Mouse (Mus musculus): ENCODE data around the gene Cryge.

DNA sequence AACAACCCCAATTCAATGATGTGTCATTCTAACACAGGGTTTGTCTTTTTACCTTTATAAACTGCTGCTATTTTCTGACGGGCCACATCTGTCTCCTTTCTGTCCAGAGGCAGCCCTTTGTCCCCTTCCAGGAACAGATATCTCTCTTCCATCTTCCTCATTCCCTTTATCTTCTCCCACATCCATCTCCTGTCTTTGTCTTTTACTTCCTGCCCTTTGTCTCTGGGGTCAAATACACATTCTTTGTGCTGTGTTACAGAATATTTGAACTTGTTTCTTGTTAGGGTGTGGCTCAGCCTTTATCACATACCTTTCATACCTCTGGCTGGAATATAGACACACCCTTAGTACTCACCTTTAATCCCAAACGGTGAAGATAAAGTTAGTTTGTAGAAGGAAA is 13.4 kb downstream of the Cryge start:
- TF ChIP-seq CTCF (IDR thresholded peaks at IDR 0.05; ENCODE audit: control insufficient read depth, insufficient read depth, insufficient read length) (no peak), MAX (IDR thresholded peaks at IDR 0.05) (no peak)

Measured in C2C12 (cell line).